ENCODE assay signal across 10 mouse cellular contexts in the genomic region with DNA sequence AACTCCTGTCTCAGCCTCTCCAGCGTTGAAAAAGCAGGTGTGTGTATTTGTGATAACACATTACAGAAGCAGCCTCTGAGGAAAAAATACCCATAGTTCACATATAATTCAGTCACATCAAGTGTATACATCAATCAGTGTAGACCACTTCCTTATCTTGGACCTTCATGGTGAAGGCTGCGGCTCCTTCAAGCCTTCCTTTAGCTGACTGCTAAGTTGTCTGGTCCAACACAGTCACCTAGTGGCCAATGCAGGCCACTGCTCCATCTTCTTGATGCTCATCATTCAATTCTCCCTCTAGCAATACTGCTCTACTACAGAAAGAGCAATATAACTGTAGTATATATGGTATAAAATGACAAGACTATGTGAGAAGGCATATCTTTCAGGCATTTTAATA.
DNase-seq lines count a peak whose midpoint lies in the region; ATAC-seq lines count a peak whose summit lies in the region.
"Had no signal": no experiment of that assay in that cellular context is flagged by ENCODE, and none has a peak within 500 bp of the region (broad histone marks: within the 10 kb centered on the region; RNA-seq: fewer than 3 reads in every experiment).

No protein-coding gene starts in this region.

- no peak overlapping the region for H3K4me3 ChIP-seq in hindbrain, embryonic 10.5 days
- H3K4me3 ChIP-seq in hindbrain, embryonic 13.5 days, result no peak overlapping the region
- H3K4me3 ChIP-seq: liver, embryonic 13.5 days; stomach, embryonic 15.5 days had no signal

- no peak overlapping the region for H3K27ac ChIP-seq in hindbrain, embryonic 10.5 days
- no peak overlapping the region for H3K27ac ChIP-seq in hindbrain, embryonic 13.5 days
- H3K27ac ChIP-seq: liver, embryonic 13.5 days; stomach, embryonic 15.5 days had no signal

- ATAC-seq in hindbrain, embryonic 13.5 days (ENCODE audit: low FRiP score), result no peak
- ATAC-seq in erythroblast, adult 5-6 weeks (replicated peaks; ENCODE audit: low FRiP score, poor library complexity, severe bottlenecking), result no peak

- H3K9me3 ChIP-seq in hindbrain, embryonic 10.5 days, result no peaks in the 10 kb centered on the region
- H3K9me3 ChIP-seq in hindbrain, embryonic 13.5 days, result no peaks in the 10 kb centered on the region
- H3K9me3 ChIP-seq: liver, embryonic 13.5 days; stomach, embryonic 15.5 days had no signal

- DNase-seq in hindbrain, embryonic 10.5 days (ENCODE audit: low spot score), result peak; percentile 6
- peak; percentile 46 for DNase-seq in urinary bladder, postnatal 14 days (ENCODE audit: low spot score)
- DNase-seq in urinary bladder, adult 2 months (ENCODE audit: low spot score), result no peak
- DNase-seq in embryo, embryonic 10 days (ENCODE audit: low spot score), result peak; percentile 63
- peak; percentile 28 to 47 for DNase-seq in layer of hippocampus, postnatal 10 days (ENCODE audit: low spot score in 2 of 2)
- DNase-seq in right cerebral cortex, postnatal 14 days, result peak; percentile 43
- DNase-seq: liver, embryonic 13.5 days had no signal

- no peak overlapping the region for H3K4me2 ChIP-seq in hindbrain, embryonic 13.5 days
- H3K4me2 ChIP-seq: liver, embryonic 13.5 days; stomach, embryonic 15.5 days had no signal

- 76% methylated on average over 2 of the region's 2 CpGs for WGBS in hindbrain, embryonic 10.5 days
- WGBS in hindbrain, embryonic 13.5 days, result 60% methylated on average over 2 of the region's 2 CpGs

- no peaks in the 10 kb centered on the region for H3K4me1 ChIP-seq in hindbrain, embryonic 10.5 days (replicated peaks)
- no peaks in the 10 kb centered on the region for H3K4me1 ChIP-seq in hindbrain, embryonic 13.5 days (replicated peaks)
- H3K4me1 ChIP-seq: liver, embryonic 13.5 days; stomach, embryonic 15.5 days had no signal

- H3K36me3 ChIP-seq in hindbrain, embryonic 10.5 days, result peaks cover 58% of the 10 kb centered on the region
- H3K36me3 ChIP-seq in hindbrain, embryonic 13.5 days, result peaks cover 59% of the 10 kb centered on the region
- H3K36me3 ChIP-seq: liver, embryonic 13.5 days; stomach, embryonic 15.5 days had no signal

- H3K9ac ChIP-seq in hindbrain, embryonic 13.5 days, result no peak overlapping the region
- H3K9ac ChIP-seq: liver, embryonic 13.5 days; stomach, embryonic 15.5 days had no signal

- H3K27me3 ChIP-seq in hindbrain, embryonic 10.5 days (ENCODE audit: insufficient read depth, poor library complexity, severe bottlenecking), result no peaks in the 10 kb centered on the region
- H3K27me3 ChIP-seq in hindbrain, embryonic 13.5 days, result no peaks in the 10 kb centered on the region
- H3K27me3 ChIP-seq: liver, embryonic 13.5 days; stomach, embryonic 15.5 days had no signal
